ENCODE assay signal across 11 mouse cellular contexts in genomic region chr13:36391936-36392335, GRCm38 (mm10).
"Had no signal": no experiment of that assay in that cellular context is flagged by ENCODE, and none has a peak within 500 bp of the region (broad histone marks: within the 10 kb centered on the region; RNA-seq: fewer than 3 reads in every experiment).

No protein-coding gene starts in this region.

- DNase-seq: kidney, adult 2 months; kidney, postnatal 14 days; liver; liver, embryonic 13.5 days; liver, postnatal 0 days; lung, postnatal 14 days; retina, postnatal 1 day; right cerebral cortex, postnatal 4 days; spleen, adult 18-20 months; thymus, adult 18-20 months; thymus, postnatal 25 days had no signal
